Mouse (Mus musculus): ENCODE results near the gene Mrpl28.
"Not testable (repeated sequence)": the region's sequence is repeated elsewhere in the genome, so short reads cannot be mapped to it uniquely, and the experiment has no call there.

The Mrpl28 gene

GRCm38 (mm10) chr17:26123267-26123684, at the start of gene Mrpl28:
Gene Mrpl28 (plus strand): TSS chr17:26123500.
- peak; percentile 80 for DNase-seq (ENCODE audit: low read depth, low spot score)

GRCm38 (mm10) chr17:26075246-26075645, 48.1 kb upstream of the Mrpl28 start:
- DNase-seq (ENCODE audit: low read depth, low spot score) = no peak

DNA sequence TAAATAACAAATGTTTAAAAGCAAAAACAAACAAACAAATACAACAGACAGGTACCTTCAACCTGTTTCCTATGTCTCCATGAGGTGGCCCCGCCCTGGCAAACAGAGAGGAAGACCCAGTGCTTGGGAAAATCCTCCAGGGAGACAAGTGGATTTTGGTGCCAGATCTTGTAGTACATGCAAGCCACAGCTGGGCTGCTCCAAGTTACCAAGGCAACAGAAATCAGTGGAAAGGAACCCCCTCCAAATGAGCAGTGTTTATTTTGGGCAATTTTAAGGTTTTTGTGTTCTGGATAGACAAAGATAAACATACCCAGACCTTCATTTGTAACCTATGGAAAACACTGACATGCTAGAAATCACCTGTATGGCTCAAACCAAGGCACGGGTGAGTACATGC, 44.4 kb upstream of the Mrpl28 start:
- DNase-seq (ENCODE audit: low read depth, low spot score) = no peak

DNA sequence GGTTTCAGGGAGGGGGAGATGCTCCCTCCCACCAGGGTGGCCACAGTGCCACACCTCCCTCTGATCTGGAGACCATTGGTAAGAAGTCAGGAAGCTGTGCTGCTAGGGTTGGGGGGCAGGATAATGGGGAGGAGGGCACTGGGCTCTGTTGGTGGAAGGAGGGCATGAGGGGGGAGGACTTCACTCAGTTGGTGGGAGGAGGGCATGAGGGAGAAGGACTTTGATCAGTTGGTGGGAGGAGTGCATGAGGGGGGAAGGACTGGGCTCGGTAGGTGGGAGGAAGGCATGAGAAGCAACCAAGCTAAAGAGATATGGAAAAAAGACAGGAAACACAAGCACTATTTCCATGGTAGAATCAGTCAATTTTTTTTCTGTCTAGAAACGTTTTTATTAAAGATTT, 42.4 kb upstream of the Mrpl28 start:
- no peak for DNase-seq (ENCODE audit: low read depth, low spot score)

- DNase-seq (ENCODE audit: low read depth, low spot score) = no peak
Measured at GRCm38 (mm10) chr17:26087059-26087564, 36.2 kb upstream of the Mrpl28 start.

GRCm38 (mm10) chr17:26089905-26090632, 33.2 kb upstream of the Mrpl28 start, which contains the start of gene Decr2:
Gene Decr2 (minus strand): TSS chr17:26090337.
- peak; percentile 68 for DNase-seq (ENCODE audit: low read depth, low spot score)

DNA sequence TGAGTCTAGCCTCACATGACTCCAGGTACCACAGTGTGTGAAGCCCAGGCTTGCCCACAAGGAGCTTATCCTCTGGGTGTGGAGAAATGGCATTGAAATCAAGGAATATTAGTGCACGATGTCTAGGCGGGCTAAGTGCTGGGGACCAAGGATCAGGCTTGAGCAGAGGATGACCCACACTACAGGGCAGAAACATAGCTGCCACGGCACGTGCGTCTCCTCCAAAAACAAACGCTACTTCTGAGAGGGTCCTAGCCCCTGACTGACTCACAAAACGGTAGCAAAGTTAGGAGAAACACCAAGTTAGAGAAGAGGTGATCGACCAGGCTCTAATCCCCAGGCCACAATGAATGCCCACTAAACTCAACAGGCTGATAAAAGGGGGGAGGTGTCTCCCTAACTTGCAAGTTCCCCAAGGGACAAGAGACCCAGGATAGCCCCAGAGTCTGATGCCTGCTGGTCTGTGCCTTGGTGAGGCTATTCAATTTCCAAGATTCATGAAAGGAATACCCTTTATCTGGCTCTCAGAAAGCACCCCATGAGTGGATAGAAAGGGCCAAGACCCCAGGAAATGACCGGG, 28.7 kb upstream of the Mrpl28 start:
- no peak for DNase-seq (ENCODE audit: low read depth, low spot score)

DNA sequence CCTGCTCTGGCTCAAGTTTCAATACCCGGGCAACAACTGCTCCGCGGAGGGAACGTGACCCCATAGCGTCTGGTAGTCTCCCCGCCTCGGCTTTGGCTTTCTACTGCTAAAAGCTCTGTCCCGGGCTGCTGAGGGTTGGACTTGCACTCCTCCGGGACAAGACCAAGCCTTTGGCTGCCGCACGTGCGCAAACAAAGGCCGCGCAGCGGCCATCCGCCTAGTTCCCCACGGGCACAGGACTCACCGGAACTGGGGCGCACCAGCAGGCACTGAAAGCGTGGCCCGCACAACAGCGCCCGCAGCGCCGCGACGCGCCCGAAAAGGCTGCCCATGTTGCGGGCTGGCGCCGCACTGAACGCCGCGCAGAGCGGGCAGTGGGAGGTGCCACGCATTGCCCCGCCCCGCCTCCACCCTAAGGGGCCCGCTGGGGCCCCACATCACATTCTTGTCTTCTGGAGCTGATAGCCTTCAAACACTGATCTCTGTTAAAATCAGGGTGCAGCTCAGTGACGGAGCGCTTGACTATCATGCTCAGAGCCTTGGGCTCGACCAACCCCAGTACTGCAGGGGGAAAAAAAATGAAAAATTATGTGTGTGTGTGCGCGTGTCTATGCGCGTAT, 28.1 kb upstream of the Mrpl28 start, which contains the start of gene Nme4:
Nme4 (minus strand) TSS at position 482 of the 620 bp plus-strand sequence.
- peak; percentile 63 for DNase-seq (ENCODE audit: low read depth, low spot score)

- DNase-seq (ENCODE audit: low read depth, low spot score) = no peak
Measured at GRCm38 (mm10) chr17:26098461-26098860, 24.8 kb upstream of the Mrpl28 start.

GRCm38 (mm10) chr17:26099316-26099715, 24.0 kb upstream of the Mrpl28 start:
- DNase-seq (ENCODE audit: low read depth, low spot score) = not testable (repeated sequence)

- DNase-seq (ENCODE audit: low read depth, low spot score) = no peak
Measured at GRCm38 (mm10) chr17:26100166-26100565, 23.1 kb upstream of the Mrpl28 start.

DNA sequence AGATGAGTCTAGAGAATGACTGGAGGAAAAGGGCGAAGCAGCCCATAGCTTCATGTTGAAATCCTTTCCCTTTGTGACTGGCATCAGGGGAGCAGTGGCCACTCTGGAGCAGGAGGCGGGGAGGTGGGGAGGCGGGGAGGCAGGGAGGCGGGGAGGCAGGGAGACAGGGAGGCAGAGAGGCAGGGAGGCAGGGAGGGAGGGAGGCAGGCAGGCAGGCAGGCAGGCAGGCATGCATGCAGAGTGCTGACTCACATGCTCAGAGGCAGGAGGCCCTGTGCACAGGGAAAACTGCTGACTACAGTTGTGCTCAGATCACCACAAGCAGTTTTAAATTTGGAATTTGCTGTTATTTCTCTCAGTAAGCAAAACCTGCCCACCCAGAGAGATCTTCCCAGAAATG, 21.8 kb upstream of the Mrpl28 start:
- no peak for DNase-seq (ENCODE audit: low read depth, low spot score)

DNA sequence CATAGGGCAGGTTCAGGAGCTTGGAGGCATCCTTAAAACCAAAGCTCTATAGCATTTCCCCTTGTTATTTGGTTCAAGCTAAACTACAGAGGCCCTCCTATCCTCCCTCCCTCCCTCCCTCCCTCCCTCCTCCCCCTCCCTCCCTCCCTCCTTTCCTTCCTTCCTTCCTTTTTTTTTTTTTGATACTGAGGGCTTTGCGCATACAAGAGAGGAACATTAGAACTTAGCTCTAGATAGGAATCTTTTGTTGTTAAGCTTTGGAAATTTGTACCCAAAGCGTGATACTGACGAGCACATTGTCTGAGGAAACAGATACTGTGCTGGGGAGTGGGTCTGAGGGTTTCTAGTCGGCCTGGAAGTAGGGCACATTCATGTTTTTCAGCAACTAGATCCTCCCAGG, 17.7 kb upstream of the Mrpl28 start:
- DNase-seq (ENCODE audit: low read depth, low spot score) = no peak

- DNase-seq (ENCODE audit: low read depth, low spot score) = no peak
Measured at GRCm38 (mm10) chr17:26110156-26110555, 13.1 kb upstream of the Mrpl28 start.

GRCm38 (mm10) chr17:26111024-26111423, 12.3 kb upstream of the Mrpl28 start:
- no peak for DNase-seq (ENCODE audit: low read depth, low spot score)

- no peak for DNase-seq (ENCODE audit: low read depth, low spot score)
Measured at GRCm38 (mm10) chr17:26111722-26112121, 11.6 kb upstream of the Mrpl28 start.

GRCm38 (mm10) chr17:26112751-26113150, 10.5 kb upstream of the Mrpl28 start:
- no peak for DNase-seq (ENCODE audit: low read depth, low spot score)

- no peak for DNase-seq (ENCODE audit: low read depth, low spot score)
Measured at GRCm38 (mm10) chr17:26113181-26113948, 9.9 kb upstream of the Mrpl28 start, which contains the start of gene Tmem8. Gene Tmem8 (plus strand): TSS chr17:26113299.

GRCm38 (mm10) chr17:26114061-26114460, 9.2 kb upstream of the Mrpl28 start:
- DNase-seq (ENCODE audit: low read depth, low spot score) = no peak

DNA sequence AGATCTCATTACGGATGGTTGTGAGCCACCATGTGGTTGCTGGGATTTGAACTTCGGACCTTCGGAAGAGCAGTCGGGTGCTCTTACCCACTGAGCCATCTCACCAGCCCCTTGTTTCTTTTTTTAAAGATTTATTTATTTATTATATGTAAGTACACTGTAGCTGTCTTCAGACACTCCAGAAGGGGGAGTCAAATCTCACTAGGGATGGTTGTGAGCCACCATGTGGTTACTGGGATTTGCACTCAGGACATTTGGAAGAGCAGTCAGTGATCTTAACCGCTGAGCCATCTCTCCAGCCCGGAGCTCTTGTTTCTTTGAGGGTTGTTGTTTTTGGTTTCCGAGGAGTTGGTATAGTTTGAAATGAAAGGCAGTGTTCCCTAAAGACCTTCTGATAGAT, 8.8 kb upstream of the Mrpl28 start:
- DNase-seq (ENCODE audit: low read depth, low spot score) = not testable (repeated sequence)

DNA sequence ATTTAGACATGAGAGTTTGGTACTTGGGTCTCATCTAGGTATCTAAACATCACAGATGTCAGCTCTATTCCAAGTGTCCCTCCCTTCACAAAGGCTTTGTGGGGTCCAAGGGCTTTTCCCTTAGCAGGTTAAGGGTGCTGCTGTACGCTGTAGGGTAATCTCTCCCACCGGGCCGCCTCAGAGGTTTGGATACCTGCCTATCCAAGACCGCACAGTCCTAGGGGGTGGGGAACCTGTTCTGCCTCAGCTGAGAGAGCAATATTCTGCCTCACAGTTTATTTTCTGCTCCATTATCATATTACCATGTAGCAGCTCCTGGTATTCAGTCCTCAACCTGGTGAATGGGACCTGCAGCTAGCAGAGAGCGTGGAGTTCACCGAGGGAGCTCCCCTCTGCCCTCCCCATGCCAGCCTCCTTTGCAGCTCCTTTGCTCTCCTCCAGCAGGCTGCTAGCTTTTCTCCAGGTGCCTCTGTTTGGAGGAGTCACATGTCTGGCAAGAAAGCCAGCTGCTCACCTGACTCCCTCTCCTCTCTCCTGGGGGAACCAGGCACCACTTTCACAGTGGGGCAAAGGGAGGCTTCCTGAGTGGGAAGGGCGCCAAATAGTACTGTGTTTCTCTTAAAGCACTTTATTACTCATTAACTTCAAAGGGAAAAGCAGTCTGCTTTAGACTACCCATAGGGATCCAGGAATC, 7.9 kb upstream of the Mrpl28 start:
- no peak for DNase-seq (ENCODE audit: low read depth, low spot score)

Data from c-Kit-negative CD71-positive TER-119-positive erythroid progenitor cells, embryonic 14.5 days (primary cell).